Mouse (Mus musculus) CH12.LX (cell line): ENCODE measurements around the gene Smim23. TPM values are rescaled to one million over a fixed set of nuclear protein-coding genes. Genes with fewer than 3 reads are reported as not detected.

ENCODE experiments used
- DNase-seq: peaks from one replicate; pipeline ENCODE4 v3.0.0-alpha.2; 2013; ENCODE audit errors: extremely low read depth
- H3K27ac ChIP-seq: 2 replicates; pipeline ENCODE4 v1.5.1; 2012; ENCODE audit warnings: low read depth, mild to moderate bottlenecking, control low read depth, moderate library complexity; ENCODE audit not compliant: insufficient read depth
- H3K27me3 ChIP-seq: replicated peaks from 2 replicates; pipeline ENCODE3; 2012; ENCODE audit warnings: inconsistent platforms
- H3K36me3 ChIP-seq, 2 experiments: replicated peaks in 1 of 2; 2 replicates each; pipeline versions ENCODE3 to v1.6.1; 2012; ENCODE audit warnings: inconsistent platforms in 1 of 2, low read length in 1 of 2, mild to moderate bottlenecking in 1 of 2, mixed read lengths in 1 of 2, moderate library complexity in 1 of 2; ENCODE audit not compliant: control insufficient read depth in 1 of 2, insufficient read depth in 1 of 2
- H3K4me1 ChIP-seq, 2 experiments: 2 replicates each; pipeline ENCODE4 v1.6.1; 2012; ENCODE audit warnings: inconsistent platforms in 1 of 2, moderate library complexity in 1 of 2; ENCODE audit not compliant: insufficient read depth in 2 of 2, control insufficient read depth in 1 of 2
- H3K4me2 ChIP-seq: 2 replicates; pipeline ENCODE4 v1.6.1; 2012; ENCODE audit warnings: low read depth, mild to moderate bottlenecking, control low read depth; ENCODE audit not compliant: poor library complexity, insufficient read depth, severe bottlenecking
- H3K4me3 ChIP-seq, 3 experiments: fragments of 150-350 bp in 1 of 3; sonication (generic) in 1 of 3; replicated peaks in 1 of 3; 2 replicates each; pipeline versions ENCODE3 to v1.5.1; 2011 to 2012; ENCODE audit warnings: low read depth in 2 of 3, low read length in 2 of 3, mild to moderate bottlenecking in 2 of 3, moderate library complexity in 2 of 3, control low read depth in 1 of 3, improper control_type of control experiment in 1 of 3, inconsistent platforms in 1 of 3, mixed read lengths in 1 of 3; ENCODE audit not compliant: poor library complexity in 1 of 3
- H3K79me2 ChIP-seq: replicated peaks from 2 replicates; pipeline ENCODE4 v1.6.1; 2012; ENCODE audit warnings: mild to moderate bottlenecking, moderate library complexity; ENCODE audit not compliant: control insufficient read depth, poor library complexity, insufficient read depth, severe bottlenecking; ENCODE audit errors: extremely low read depth
- H3K9ac ChIP-seq: 2 replicates; pipeline ENCODE4 v1.6.1; 2012; ENCODE audit warnings: low read depth, mild to moderate bottlenecking, control low read depth, moderate library complexity; ENCODE audit not compliant: insufficient read depth
- H3K9me3 ChIP-seq: replicated peaks from 2 replicates; pipeline ENCODE3; 2012; ENCODE audit warnings: low read length, inconsistent platforms, mixed read lengths
- BHLHE40 ChIP-seq: IDR thresholded peaks from 2 replicates; pipeline ENCODE4 v1.6.1; 2011; ENCODE audit warnings: mild to moderate bottlenecking, low read depth, low read length, improper control_type of control experiment
- CHD2 ChIP-seq: IDR thresholded peaks from 2 replicates; pipeline ENCODE4 v1.6.1; 2011; ENCODE audit warnings: low read length, improper control_type of control experiment
- ELF1 ChIP-seq: IDR thresholded peaks from 2 replicates; pipeline ENCODE4 v1.6.1; 2014; ENCODE audit warnings: low read depth, mild to moderate bottlenecking, inconsistent platforms, low read length, improper control_type of control experiment
- ETS1 ChIP-seq: conservative IDR thresholded peaks from 2 replicates; pipeline ENCODE4 v1.6.1; 2012; ENCODE audit warnings: low read depth, mild to moderate bottlenecking, inconsistent platforms, low read length, improper control_type of control experiment, moderate library complexity
- GABPA ChIP-seq: IDR thresholded peaks from 2 replicates; pipeline ENCODE4 v1.6.1; 2012; ENCODE audit warnings: low read depth, low read length, improper control_type of control experiment, inconsistent platforms; ENCODE audit not compliant: insufficient replicate concordance
- IRF4 ChIP-seq: IDR thresholded peaks from 2 replicates; pipeline ENCODE4 v1.6.1; 2014; ENCODE audit warnings: low read depth, mild to moderate bottlenecking, inconsistent platforms, low read length, improper control_type of control experiment
- JUN ChIP-seq: IDR thresholded peaks from 2 replicates; pipeline ENCODE4 v1.6.1; 2011; ENCODE audit warnings: low read depth, mild to moderate bottlenecking, low read length, improper control_type of control experiment, moderate library complexity; ENCODE audit not compliant: insufficient read depth
- MAX ChIP-seq: IDR thresholded peaks from 2 replicates; pipeline ENCODE4 v1.6.1; 2011; ENCODE audit warnings: low read length, improper control_type of control experiment
- POLR2A ChIP-seq: IDR thresholded peaks from 2 replicates; pipeline ENCODE4 v1.6.1; 2011; ENCODE audit warnings: low read depth, mild to moderate bottlenecking, improper control_type of control experiment, low read length
- RAD21 ChIP-seq: IDR thresholded peaks from 2 replicates; pipeline ENCODE4 v1.6.1; 2011; ENCODE audit warnings: low read depth, mild to moderate bottlenecking, low read length, improper control_type of control experiment, moderate library complexity
- ZMIZ1 ChIP-seq: IDR thresholded peaks from 2 replicates; pipeline ENCODE4 v1.6.1; 2012; ENCODE audit warnings: low read depth, mild to moderate bottlenecking, inconsistent platforms, low read length, improper control_type of control experiment
- dilution Hi-C: fragments of 300-500 bp; cut with MboI; formaldehyde crosslinking; loops from 2 replicates; pipeline ENCODE4 v1.14.3; 2020; ENCODE audit warnings: low sequenced_read_pairs; ENCODE audit not compliant: extremely low pct_unique_long_range_greater_than_20kb, extremely low pct_ligation_motif_present
- in situ Hi-C: fragments of 300-500 bp; cut with MboI; formaldehyde crosslinking; loops from 3 replicates; pipeline ENCODE4 v1.14.3; 2019; ENCODE audit warnings: low sequenced_read_pairs, low pct_ligation_motif_present, low pct_unique_long_range_greater_than_20kb, mixed read lengths
- polyA plus RNA-seq: library from polyadenylated mRNA; unstranded; fragments of >175 nt; gene quantifications from 2 replicates; pipeline ENCODE4 v1.2.1, GENCODE M21; 2012; ENCODE audit warnings: low read depth; ENCODE audit not compliant: insufficient read length
- total RNA-seq, 2 experiments: library from RNA; depleted of rRNA; stranded (reverse); fragments of 300-350 nt in 1 of 2; fragments of >200 nt in 1 of 2; gene quantifications; 2 replicates each; pipeline ENCODE4 v1.2.3; 2012 to 2014

The Smim23 gene
- total and polyA plus RNA-seq, 3 experiments: not detected

- Histone ChIP-seq H3K4me3 (peak overlapping the region in 1 of 3 experiments; percentile 6), H3K4me2 (no peak overlapping the region), H3K27ac (no peak overlapping the region), H3K4me1 (peaks cover 4 to 35% of the 10 kb centered on the region in 2 experiments), H3K9me3 (no peaks in the 10 kb centered on the region), H3K36me3 (no peaks in the 10 kb centered on the region), H3K79me2 (no peaks in the 10 kb centered on the region), H3K27me3 (no peaks in the 10 kb centered on the region), H3K9ac (no peak overlapping the region)
- dilution Hi-C loops (no loop called here), in situ Hi-C loops (no loop called here)
- TF ChIP-seq ELF1 (peak; percentile 60), CHD2 (peak; percentile 52; the same call in 1 of the 2 replicates), ETS1 (0 out of 2 replicates have a peak, but pooled peaks have one; percentile 5), IRF4 (0 out of 2 replicates have a peak, but pooled peaks have one; percentile 5), GABPA (no peak)
- peak; percentile 79 for DNase-seq
Measured at GRCm38 (mm10) chr11:32801715-32802114, 22.7 kb downstream of the Smim23 start.

DNA sequence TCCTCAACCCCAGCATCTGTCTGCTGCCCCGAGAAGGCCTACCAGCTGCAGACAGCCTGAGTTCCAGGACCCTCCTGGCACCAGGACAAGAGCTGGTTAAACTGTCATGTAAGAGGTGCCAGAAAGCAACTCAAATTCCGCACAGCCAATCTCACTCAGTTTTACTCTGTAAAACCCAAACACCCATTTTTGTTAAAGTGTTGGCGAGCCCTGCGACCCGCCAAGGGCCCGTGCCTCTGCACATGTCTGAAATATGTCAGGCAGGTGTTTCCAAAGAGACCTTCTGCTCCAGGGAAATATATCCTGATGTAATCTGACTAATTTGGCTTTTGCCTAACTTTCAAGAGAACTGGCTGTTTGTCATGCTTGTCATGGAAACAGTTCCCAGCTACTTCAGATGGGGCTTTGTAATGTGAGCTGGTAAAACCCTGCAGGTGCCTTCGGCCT is 23.5 kb downstream of the Smim23 start:
- in situ Hi-C loops: no loop called here
- Histone ChIP-seq H3K27ac (no peak overlapping the region), H3K4me1 (peaks cover 4 to 33% of the 10 kb centered on the region in 2 experiments), H3K9ac (no peak overlapping the region), H3K9me3 (no peaks in the 10 kb centered on the region), H3K4me3 (no peak overlapping the region), H3K79me2 (no peaks in the 10 kb centered on the region), H3K4me2 (no peak overlapping the region), H3K36me3 (no peaks in the 10 kb centered on the region), H3K27me3 (no peaks in the 10 kb centered on the region)
- TF ChIP-seq MAX (0 out of 2 replicates have a peak, but pooled peaks have one; percentile 19), ZMIZ1 (no peak)
- no peak for DNase-seq
- dilution Hi-C loops: no loop called here

- Histone ChIP-seq H3K36me3 (no peaks in the 10 kb centered on the region), H3K9ac (no peak overlapping the region), H3K27ac (no peak overlapping the region), H3K4me3 (no peak overlapping the region), H3K4me1 (peaks cover 4 to 26% of the 10 kb centered on the region in 2 experiments; a peak in 3 of 4 replicates), H3K9me3 (no peaks in the 10 kb centered on the region), H3K4me2 (no peak overlapping the region), H3K79me2 (no peaks in the 10 kb centered on the region), H3K27me3 (no peaks in the 10 kb centered on the region)
- TF ChIP-seq BHLHE40 (no peak), POLR2A (no peak), JUN (no peak), RAD21 (no peak)
- in situ Hi-C loops: no loop called here
- dilution Hi-C loops: no loop called here
- DNase-seq: no peak
Measured at GRCm38 (mm10) chr11:32798445-32798844, 26.0 kb downstream of the Smim23 start.
